Mouse (Mus musculus) urinary bladder, postnatal 25 days (tissue): ENCODE data around the gene Ccdc51.

Experiments
- DNase-seq: peaks from one replicate; pipeline ENCODE4 v3.0.0; 2022; ENCODE audit warnings: low spot score

Ccdc51 gene

GRCm38 (mm10) chr9:109096856-109097255 is 14.6 kb downstream of the Ccdc51 start:
- no peak for DNase-seq

DNA sequence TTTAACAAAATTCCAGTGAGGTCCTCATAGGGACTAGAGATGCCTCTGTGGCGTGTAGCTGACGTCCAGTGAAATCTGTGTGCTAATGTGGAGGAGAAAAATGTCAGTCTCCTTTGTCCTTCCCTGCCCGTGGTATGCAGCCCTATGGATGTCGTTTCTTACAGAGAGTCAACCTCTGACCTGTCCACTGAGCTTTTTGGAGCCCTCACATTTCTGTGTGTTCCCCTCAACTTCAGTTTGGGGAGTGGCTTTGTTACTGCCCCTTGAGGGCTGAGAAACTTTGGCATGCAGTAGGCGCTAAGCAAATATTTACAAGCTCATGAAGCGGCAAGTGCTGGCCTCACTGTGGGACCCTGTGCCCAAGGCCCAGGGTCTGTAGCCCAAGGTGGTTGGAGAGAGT is 15.0 kb downstream of the Ccdc51 start:
- no peak for DNase-seq

GRCm38 (mm10) chr9:109097831-109098230 is 15.5 kb downstream of the Ccdc51 start:
- DNase-seq = no peak

DNA sequence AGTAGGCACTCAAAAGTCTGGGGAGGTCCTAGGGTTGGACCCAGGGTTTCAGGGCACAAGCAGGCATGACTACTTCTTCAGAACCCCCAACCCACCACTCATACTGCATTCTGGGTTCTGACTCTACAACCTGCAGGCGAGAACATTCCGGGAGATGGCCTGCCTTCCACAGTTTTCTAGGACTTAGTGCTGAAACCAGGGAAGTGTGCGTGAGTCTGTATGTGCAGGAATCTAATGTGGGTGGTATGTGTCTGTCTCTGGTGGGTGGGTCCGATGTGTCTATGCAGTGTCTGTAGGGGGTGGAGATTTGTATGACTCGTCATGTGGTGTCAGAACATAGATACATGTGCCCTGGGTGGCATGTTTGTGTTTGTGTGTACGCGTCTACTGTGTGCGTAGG is 16.1 kb downstream of the Ccdc51 start:
- no peak for DNase-seq

DNA sequence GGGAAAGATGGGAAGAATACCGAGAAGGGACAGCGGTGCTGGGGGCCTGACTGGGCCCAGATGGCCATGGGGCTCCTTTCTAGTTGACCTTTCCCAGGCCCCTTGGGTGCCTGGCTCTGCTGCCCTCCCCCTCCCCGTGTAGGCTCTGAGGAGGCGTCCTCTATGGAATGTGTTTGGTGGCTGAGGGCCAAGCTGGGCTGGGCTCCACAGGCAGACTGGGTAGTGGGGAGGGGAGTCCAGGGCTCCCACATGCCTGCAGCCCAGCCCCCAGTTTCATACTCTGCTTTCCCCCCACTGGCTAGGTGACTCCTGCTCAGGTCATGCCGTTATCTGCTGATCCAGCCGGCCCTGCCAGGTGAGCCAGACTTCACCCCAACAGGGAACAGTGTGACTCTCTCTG is 16.7 kb downstream of the Ccdc51 start:
- no peak for DNase-seq

GRCm38 (mm10) chr9:109100307-109100928 is 18.1 kb downstream of the Ccdc51 start:
- no peak for DNase-seq

DNA sequence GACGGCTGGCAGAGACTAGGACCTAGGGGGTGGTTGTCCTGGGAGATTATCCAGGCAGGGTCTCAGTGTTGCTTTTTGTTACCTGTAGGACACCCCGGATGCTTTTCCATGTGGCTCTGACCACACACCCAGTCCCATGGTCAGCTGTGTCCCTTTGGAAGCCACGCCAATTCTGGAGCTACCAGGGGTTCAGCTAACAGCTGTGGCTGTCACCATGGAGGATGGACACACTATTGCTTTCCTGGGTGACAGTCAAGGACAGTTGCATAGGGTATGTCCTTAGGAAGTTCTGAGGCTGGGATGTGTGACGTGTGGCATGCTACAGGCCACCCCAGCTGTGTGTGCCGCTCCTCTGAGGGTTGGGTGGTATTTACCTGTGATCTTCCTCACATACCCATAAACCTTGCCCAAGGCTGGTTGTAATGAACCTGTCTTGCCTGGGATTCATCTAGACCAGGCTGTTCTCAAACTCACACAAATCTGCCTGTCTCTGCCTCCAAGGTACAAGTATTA is 19.7 kb downstream of the Ccdc51 start:
- no peak for DNase-seq

GRCm38 (mm10) chr9:109102541-109102940 is 20.2 kb downstream of the Ccdc51 start:
- no peak for DNase-seq

GRCm38 (mm10) chr9:109103250-109103649 is 21.0 kb downstream of the Ccdc51 start:
- DNase-seq = no peak

GRCm38 (mm10) chr9:109104083-109104482 is 21.8 kb downstream of the Ccdc51 start:
- no peak for DNase-seq

DNA sequence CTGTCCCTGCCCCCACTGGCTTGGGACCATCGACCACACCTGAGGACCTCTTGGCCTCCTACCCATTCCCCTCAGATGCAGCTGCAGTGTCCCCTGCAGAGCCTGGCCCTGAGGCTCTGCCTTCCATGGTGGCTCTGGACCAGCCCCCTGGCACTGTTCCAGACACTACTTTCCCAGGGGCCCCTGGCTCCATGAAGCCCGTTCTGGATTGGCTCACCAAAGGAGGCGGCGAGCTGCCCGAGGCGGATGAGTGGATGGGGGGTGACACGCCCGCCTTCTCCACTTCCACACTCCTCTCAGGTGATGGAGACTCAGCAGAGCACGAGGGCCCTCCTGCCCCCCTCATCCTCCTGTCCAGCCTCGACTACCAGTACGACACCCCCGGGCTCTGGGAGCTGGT is 22.7 kb downstream of the Ccdc51 start:
- no peak for DNase-seq

- no peak for DNase-seq
These were observed 23.4 kb downstream of the Ccdc51 start for GRCm38 (mm10) chr9:109105648-109106047.

DNA sequence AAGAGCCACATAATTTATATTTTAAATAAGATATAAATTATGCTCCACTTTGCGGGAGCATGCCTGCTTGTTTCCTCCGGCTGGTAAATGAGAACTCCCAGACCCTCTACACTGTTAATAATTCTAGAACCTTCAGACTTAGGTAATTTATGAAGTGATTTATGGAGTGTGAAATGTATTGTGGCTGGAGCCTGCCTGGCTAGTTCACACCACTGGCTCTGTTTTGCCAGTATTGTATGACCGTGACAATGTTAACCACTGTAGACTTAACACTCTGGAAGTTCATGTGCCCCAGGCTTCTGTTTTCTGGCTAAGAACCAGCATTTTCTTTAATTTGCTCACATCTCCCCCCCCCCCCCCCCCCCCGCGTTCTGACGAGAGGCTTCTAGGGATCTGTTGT is 25.0 kb downstream of the Ccdc51 start:
- no peak for DNase-seq

- no peak for DNase-seq
These were observed 27.9 kb downstream of the Ccdc51 start for GRCm38 (mm10) chr9:109110240-109110639.

DNA sequence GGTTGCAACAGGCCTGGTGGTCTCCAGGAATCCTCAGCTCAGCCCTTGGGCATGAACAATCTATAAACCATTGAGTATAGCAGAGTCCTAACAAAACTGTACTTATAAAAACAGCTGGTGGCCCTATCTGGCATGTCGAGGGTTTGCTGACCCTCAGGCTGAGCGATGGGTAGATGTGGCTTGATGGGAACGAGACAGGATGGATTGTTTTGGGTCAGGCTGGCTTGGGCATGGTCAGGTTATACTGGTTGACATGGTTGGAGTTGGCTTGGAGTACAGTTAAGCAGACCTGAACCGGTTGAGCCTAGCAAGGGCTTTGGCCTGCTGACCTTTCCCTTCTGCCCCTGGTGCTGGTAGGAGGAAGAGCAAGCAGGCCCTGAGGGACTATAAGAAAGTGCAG is 28.8 kb downstream of the Ccdc51 start:
- no peak for DNase-seq

DNA sequence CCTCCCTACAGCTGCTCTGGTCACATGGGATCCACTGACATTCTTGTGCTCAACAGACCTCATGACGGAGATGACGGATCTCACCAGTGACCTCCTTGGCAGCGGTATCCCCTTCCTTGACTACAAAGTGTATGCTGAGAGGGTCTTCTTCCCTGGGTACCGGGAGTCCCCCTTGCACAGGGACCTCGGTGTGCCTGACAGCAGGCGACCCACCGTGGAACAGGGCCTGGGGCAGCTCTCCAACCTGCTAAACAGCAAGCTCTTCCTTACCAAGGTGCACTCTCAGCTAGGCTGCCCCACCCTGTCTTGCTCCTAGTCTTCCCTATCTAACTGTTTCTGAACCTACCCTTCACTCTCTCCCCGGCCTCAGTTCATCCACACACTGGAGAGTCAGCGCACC is 29.3 kb downstream of the Ccdc51 start:
- DNase-seq = no peak

DNA sequence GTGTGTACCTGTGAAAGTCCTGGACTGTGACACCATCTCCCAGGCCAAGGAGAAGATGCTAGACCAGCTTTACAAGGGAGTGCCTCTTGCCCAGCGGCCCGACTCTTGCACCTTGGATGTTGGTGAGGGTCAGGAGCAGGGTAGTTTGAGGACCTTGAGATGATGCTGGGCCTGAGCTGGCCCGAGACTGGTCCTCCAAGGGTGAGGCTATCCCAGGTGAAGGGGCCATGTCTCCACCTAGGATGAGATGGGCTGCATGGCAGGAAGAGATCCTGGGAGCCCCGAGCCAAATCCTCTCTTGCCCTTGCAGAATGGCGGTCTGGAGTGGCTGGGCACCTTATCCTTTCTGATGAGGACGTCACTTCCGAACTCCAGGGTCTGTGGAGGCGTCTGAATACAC is 31.0 kb downstream of the Ccdc51 start:
- DNase-seq = no peak

DNA sequence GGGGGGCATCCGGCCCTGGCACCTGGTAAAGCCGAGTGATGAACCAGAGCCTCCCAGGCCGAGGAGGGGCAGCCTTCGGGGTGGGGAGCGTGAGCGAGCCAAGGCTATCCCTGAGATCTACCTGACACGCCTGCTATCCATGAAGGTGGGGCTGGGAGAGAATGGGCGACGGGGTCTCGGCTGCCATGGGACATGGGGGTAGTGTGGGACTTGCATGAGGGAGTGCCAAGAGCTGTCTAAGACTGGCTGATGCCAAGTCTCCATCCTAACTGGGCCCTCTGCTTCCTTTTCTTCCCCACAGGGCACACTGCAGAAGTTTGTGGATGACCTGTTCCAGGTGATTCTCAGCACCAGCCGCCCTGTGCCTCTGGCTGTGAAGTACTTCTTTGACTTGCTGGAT is 32.0 kb downstream of the Ccdc51 start:
- no peak for DNase-seq

GRCm38 (mm10) chr9:109114871-109115270 is 32.6 kb downstream of the Ccdc51 start:
- no peak for DNase-seq

GRCm38 (mm10) chr9:109116205-109116604 is 33.9 kb downstream of the Ccdc51 start:
- no peak for DNase-seq

DNA sequence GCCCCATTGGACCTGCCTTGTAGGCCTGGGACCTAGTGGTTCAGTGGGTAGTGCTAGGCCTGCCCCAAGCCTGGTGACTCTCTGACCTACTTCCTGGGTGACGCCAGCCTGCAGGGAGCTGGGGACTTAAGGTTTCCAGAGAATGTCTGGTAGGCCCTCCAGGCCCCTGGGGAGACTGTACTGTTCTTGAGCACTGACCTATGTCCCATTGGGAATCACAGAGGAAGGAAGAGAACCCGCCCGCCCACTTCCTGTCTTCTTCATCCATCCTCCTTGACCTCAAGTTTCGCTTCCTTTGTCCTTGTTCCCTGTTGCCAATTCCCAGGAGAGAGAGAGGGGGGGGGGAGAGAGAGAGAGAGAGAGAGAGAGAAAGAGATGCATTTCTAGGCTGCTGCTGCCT is 35.8 kb downstream of the Ccdc51 start:
- DNase-seq = no peak

DNA sequence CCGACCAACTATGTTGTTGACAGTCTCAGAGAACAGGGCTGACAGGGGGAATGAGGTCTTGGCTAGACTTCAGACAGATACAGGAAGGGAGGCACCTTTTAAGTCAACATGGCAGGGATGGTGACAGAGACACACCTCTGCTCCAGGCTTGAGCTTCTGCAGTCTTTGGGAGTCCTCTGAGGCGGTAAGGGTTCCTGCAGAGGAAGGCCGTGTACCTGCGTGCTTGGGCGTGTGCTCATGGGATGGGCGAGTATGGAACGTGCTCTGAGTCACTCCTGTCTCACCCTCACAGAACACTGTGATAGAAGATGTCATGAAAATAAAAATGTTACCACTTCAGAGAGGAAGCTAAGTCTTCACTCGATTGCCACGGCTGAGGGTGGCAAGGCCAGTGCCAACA is 37.3 kb downstream of the Ccdc51 start:
- DNase-seq = peak; percentile 6

DNA sequence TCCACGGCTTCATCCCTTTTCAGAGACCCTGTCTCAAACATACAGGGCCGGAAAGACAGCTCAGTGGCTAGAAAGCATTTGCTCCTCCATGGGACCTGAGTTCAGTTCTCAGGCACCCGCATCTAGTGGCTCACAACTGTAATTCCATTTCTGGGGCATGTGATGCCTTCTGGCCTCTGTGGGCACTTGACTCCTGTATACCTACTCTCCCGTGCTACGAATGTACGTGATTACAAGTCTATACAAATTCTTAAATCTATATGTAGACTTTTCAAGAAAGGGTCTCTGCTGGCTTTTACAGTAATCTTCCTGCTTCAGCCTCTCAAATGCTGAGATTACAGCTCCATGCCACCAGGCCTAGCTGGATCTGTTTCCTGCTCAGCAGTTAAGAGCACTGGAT is 38.7 kb downstream of the Ccdc51 start:
- no peak for DNase-seq

DNA sequence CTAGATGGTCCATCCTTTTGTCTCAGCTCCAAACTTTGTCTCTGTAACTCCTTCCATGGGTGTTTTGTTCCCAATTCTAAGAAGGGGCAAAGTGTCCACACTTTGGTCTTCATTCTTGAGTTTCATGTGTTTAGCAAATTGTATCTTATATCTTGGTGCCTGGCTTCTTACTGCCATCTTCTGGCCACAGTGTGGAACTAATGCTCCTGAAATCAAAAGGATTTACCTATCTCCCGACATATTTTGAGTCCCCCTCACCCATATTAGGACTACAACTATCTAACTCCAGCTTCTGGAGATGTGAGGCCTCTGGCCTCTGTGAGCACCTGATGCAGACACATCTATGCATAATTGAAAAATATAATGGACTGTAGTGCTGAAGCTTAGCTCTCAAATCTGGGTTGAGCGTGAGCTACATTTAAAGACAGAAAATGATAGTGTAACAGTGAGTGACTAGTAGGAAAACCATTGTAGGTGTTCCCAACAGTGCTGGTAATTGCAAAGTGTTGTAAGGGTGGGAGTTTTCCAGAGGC is 40.3 kb downstream of the Ccdc51 start:
- peak; percentile 17 for DNase-seq
